In the genomic region with DNA sequence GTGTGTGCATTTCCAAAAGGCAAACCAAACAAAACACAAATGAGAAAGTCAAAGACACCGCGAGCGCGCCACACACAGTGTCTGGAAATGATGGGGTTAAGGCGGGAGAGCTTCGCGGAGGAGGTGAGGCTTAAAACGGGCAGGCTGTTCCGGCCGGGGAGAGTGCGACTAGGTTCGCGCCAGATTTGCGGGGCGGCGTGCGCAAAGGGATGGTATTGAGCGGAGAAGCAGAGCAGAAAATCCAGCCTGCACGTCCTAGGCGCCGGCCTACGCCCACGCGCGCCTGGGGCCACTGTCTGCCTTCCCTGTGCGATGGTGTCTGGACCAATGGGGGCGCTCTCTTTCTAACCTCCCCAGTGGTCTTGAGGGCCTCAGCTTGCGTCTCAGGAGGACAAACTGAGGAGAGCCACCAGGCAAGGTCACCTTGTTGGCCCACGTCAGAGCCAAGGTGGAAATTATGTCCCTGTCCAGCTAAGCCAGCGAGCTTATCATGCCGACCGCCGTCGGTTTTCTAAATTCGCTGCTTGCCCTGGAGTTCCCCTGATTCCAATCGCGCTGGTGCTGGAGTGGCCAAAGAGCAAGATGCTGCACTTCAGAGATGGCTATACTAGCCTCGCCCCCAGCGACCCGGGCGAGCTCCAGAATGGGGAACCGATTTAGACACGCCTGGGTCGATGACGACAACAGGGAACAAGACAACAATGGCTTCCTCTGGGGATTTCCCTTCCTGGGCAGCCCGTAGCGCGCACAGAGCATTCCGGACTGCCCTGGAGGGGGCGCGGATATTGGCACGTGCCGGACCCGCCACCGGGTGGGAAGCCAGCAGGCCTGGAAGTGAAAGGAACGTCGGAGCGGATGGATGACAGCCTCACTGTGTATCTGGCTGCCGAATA, we compare ENCODE assay signal across 8 mouse cellular contexts. TPM values are rescaled to one million over a fixed set of nuclear protein-coding genes. Genes with fewer than 3 reads are reported as not detected.
DNase-seq lines count a peak whose midpoint lies in the region; ATAC-seq lines count a peak whose summit lies in the region.

No protein-coding gene starts in this region.

- peaks cover 100% of the 10 kb centered on the region for H3K27me3 ChIP-seq in embryonic facial prominence, embryonic 10.5 days (replicated peaks; ENCODE audit: low read depth, poor library complexity, severe bottlenecking)
- H3K27me3 ChIP-seq in heart, embryonic 14.5 days (ENCODE audit: control insufficient read depth, insufficient read depth, low read length) = peaks cover 82% of the 10 kb centered on the region
- peaks cover 96% of the 10 kb centered on the region for H3K27me3 ChIP-seq in kidney, embryonic 15.5 days
- H3K27me3 ChIP-seq in lung, embryonic 15.5 days = peaks cover 89% of the 10 kb centered on the region
- H3K27me3 ChIP-seq in neural tube, embryonic 13.5 days = peaks cover 91% of the 10 kb centered on the region

- no peaks in the 10 kb centered on the region for H3K36me3 ChIP-seq in embryonic facial prominence, embryonic 10.5 days (replicated peaks)
- no peaks in the 10 kb centered on the region for H3K36me3 ChIP-seq in heart, embryonic 14.5 days (ENCODE audit: control insufficient read depth, insufficient read depth, low read length)
- no peaks in the 10 kb centered on the region for H3K36me3 ChIP-seq in kidney, embryonic 15.5 days
- no peaks in the 10 kb centered on the region for H3K36me3 ChIP-seq in lung, embryonic 15.5 days
- no peaks in the 10 kb centered on the region for H3K36me3 ChIP-seq in neural tube, embryonic 13.5 days

- WGBS in embryonic facial prominence, embryonic 10.5 days = under 1% methylated on average over 59 of the region's 59 CpGs
- under 1% methylated on average over 59 of the region's 59 CpGs for WGBS in heart, embryonic 14.5 days
- under 1% methylated on average over 59 of the region's 59 CpGs for WGBS in kidney, embryonic 15.5 days
- WGBS in lung, embryonic 15.5 days = under 1% methylated on average over 59 of the region's 59 CpGs
- WGBS in neural tube, embryonic 13.5 days = under 1% methylated on average over 59 of the region's 59 CpGs

- peak overlapping the region; percentile 39; the same call in 1 of the 2 replicates for H3K9ac ChIP-seq in heart, embryonic 14.5 days (ENCODE audit: low read length)
- no peak overlapping the region for H3K9ac ChIP-seq in kidney, embryonic 15.5 days
- no peak overlapping the region for H3K9ac ChIP-seq in lung, embryonic 15.5 days
- peak overlapping the region; percentile 26; the same call in 1 of the 2 replicates for H3K9ac ChIP-seq in neural tube, embryonic 13.5 days

- no peaks in the 10 kb centered on the region for H3K9me3 ChIP-seq in embryonic facial prominence, embryonic 10.5 days
- no peaks in the 10 kb centered on the region for H3K9me3 ChIP-seq in heart, embryonic 14.5 days (ENCODE audit: control insufficient read depth, low read length)
- H3K9me3 ChIP-seq in kidney, embryonic 15.5 days (replicated peaks) = no peaks in the 10 kb centered on the region
- H3K9me3 ChIP-seq in lung, embryonic 15.5 days = no peaks in the 10 kb centered on the region
- H3K9me3 ChIP-seq in neural tube, embryonic 13.5 days = no peaks in the 10 kb centered on the region

- DNase-seq in layer of hippocampus, adult 9-11 months = peak; percentile 48
- no peak for DNase-seq in layer of hippocampus, adult 9-10 months (ENCODE audit: low spot score)
- peak; percentile 56 for DNase-seq in embryonic facial prominence, embryonic 10.5 days (ENCODE audit: low spot score)
- DNase-seq in thymus, postnatal 25 days = peak; percentile 45

- H3K27ac ChIP-seq in embryonic facial prominence, embryonic 10.5 days (replicated peaks) = no peak overlapping the region
- no peak overlapping the region; a peak in 1 of 4 replicates for H3K27ac ChIP-seq in heart, embryonic 14.5 days (replicated peaks in 1 of 2; ENCODE audit: control insufficient read depth in 1 of 2, insufficient read depth in 1 of 2, low read depth in 2 of 2, low read length in 2 of 2)
- H3K27ac ChIP-seq in kidney, embryonic 15.5 days = no peak overlapping the region
- H3K27ac ChIP-seq in lung, embryonic 15.5 days = no peak overlapping the region
- H3K27ac ChIP-seq in neural tube, embryonic 13.5 days (replicated peaks) = no peak overlapping the region

- peak overlapping the region; percentile 50 for H3K4me3 ChIP-seq in embryonic facial prominence, embryonic 10.5 days
- peak overlapping the region; percentile 32 to 39 for H3K4me3 ChIP-seq in heart, embryonic 14.5 days (ENCODE audit: control insufficient read depth in 1 of 2, insufficient read depth in 1 of 2, low read depth in 1 of 2, low read length in 2 of 2)
- H3K4me3 ChIP-seq in kidney, embryonic 15.5 days (replicated peaks) = peak overlapping the region; percentile 44
- peak overlapping the region; percentile 39 for H3K4me3 ChIP-seq in lung, embryonic 15.5 days
- peak overlapping the region; percentile 61 for H3K4me3 ChIP-seq in neural tube, embryonic 13.5 days

- peak overlapping the region; percentile 75 for H3K4me2 ChIP-seq in heart, embryonic 14.5 days (ENCODE audit: low read length)
- peak overlapping the region; percentile 76 for H3K4me2 ChIP-seq in kidney, embryonic 15.5 days
- peak overlapping the region; percentile 79 for H3K4me2 ChIP-seq in lung, embryonic 15.5 days
- peak overlapping the region; percentile 58 for H3K4me2 ChIP-seq in neural tube, embryonic 13.5 days

- peak; percentile 69; the same call in 1 of the 2 replicates for ATAC-seq in heart, embryonic 14.5 days (ENCODE audit: insufficient number of reproducible peaks, insufficient read depth, low FRiP score, low read depth)
- ATAC-seq in kidney, embryonic 15.5 days (replicated peaks; ENCODE audit: low FRiP score) = no peak
- peak; percentile 66 for ATAC-seq in lung, embryonic 15.5 days (ENCODE audit: borderline replicate concordance, extremely low read depth, low FRiP score, low TSS enrichment)
- no peak for ATAC-seq in neural tube, embryonic 13.5 days (ENCODE audit: low read depth)

- peaks cover 33% of the 10 kb centered on the region for H3K4me1 ChIP-seq in embryonic facial prominence, embryonic 10.5 days
- peaks cover 16 to 31% of the 10 kb centered on the region in 2 experiments for H3K4me1 ChIP-seq in heart, embryonic 14.5 days (ENCODE audit: control insufficient read depth in 2 of 2, insufficient read depth in 2 of 2, low read length in 2 of 2)
- peaks cover 36% of the 10 kb centered on the region for H3K4me1 ChIP-seq in kidney, embryonic 15.5 days
- H3K4me1 ChIP-seq in lung, embryonic 15.5 days = peaks cover 29% of the 10 kb centered on the region
- H3K4me1 ChIP-seq in neural tube, embryonic 13.5 days (replicated peaks) = peaks cover 57% of the 10 kb centered on the region

RNA-seq across cellular contexts. Expression of gene Dnajc5g, which starts 11.0 kb away (rescaled TPM):
- not detected in 2 replicates for polyA plus RNA-seq in embryonic facial prominence, embryonic 10.5 days (2016; fragmentation: Nextera tagmentation; extraction: Ambion mirVana)
- not detected in 2 replicates for polyA plus RNA-seq in heart, embryonic 14.5 days (2014; fragmentation: Nextera tagmentation; extraction: Ambion mirVana)
- not detected in 2 replicates for polyA plus RNA-seq in kidney, embryonic 15.5 days (2015; fragmentation: Nextera tagmentation; extraction: Ambion mirVana)
- polyA plus RNA-seq in lung, embryonic 15.5 days (2015; fragmentation: Nextera tagmentation; extraction: Ambion mirVana) = not detected in 2 replicates
- polyA plus RNA-seq in neural tube, embryonic 13.5 days (2015; fragmentation: Nextera tagmentation; extraction: Ambion mirVana) = not detected in 2 replicates

RNA-seq across cellular contexts. Expression of gene Slc30a3, which starts 13.0 kb away (rescaled TPM):
- 0.59 and 0.85 TPM in 2 replicates for polyA plus RNA-seq in embryonic facial prominence, embryonic 10.5 days (2016; fragmentation: Nextera tagmentation; extraction: Ambion mirVana)
- polyA plus RNA-seq in heart, embryonic 14.5 days (2014; fragmentation: Nextera tagmentation; extraction: Ambion mirVana) = 0.26 and 0.43 TPM in 2 replicates
- polyA plus RNA-seq in kidney, embryonic 15.5 days (2015; fragmentation: Nextera tagmentation; extraction: Ambion mirVana) = 2.8 and 3.1 TPM in 2 replicates
- 0.25 and 0.29 TPM in 2 replicates for polyA plus RNA-seq in lung, embryonic 15.5 days (2015; fragmentation: Nextera tagmentation; extraction: Ambion mirVana)
- 26.2 and 28.9 TPM in 2 replicates for polyA plus RNA-seq in neural tube, embryonic 13.5 days (2015; fragmentation: Nextera tagmentation; extraction: Ambion mirVana)

RNA-seq across cellular contexts. Expression of gene Trim54, which starts 21.5 kb away (rescaled TPM):
- not detected in 2 replicates for polyA plus RNA-seq in embryonic facial prominence, embryonic 10.5 days (2016; fragmentation: Nextera tagmentation; extraction: Ambion mirVana)
- polyA plus RNA-seq in heart, embryonic 14.5 days (2014; fragmentation: Nextera tagmentation; extraction: Ambion mirVana) = 7.0 and 9.3 TPM in 2 replicates
- 1.2 and 1.6 TPM in 2 replicates for polyA plus RNA-seq in kidney, embryonic 15.5 days (2015; fragmentation: Nextera tagmentation; extraction: Ambion mirVana)
- polyA plus RNA-seq in lung, embryonic 15.5 days (2015; fragmentation: Nextera tagmentation; extraction: Ambion mirVana) = 0.36 and 0.70 TPM in 2 replicates
- polyA plus RNA-seq in neural tube, embryonic 13.5 days (2015; fragmentation: Nextera tagmentation; extraction: Ambion mirVana) = 0.40 and 0.62 TPM in 2 replicates

RNA-seq across cellular contexts. Expression of gene Cad, which starts 40.5 kb away (rescaled TPM):
- 64.6 and 71.3 TPM in 2 replicates for polyA plus RNA-seq in embryonic facial prominence, embryonic 10.5 days (2016; fragmentation: Nextera tagmentation; extraction: Ambion mirVana)
- 13.3 and 14.3 TPM in 2 replicates for polyA plus RNA-seq in heart, embryonic 14.5 days (2014; fragmentation: Nextera tagmentation; extraction: Ambion mirVana)
- 32.5 and 36.2 TPM in 2 replicates for polyA plus RNA-seq in kidney, embryonic 15.5 days (2015; fragmentation: Nextera tagmentation; extraction: Ambion mirVana)
- 27.5 and 29.6 TPM in 2 replicates for polyA plus RNA-seq in lung, embryonic 15.5 days (2015; fragmentation: Nextera tagmentation; extraction: Ambion mirVana)
- 13.4 and 14.7 TPM in 2 replicates for polyA plus RNA-seq in neural tube, embryonic 13.5 days (2015; fragmentation: Nextera tagmentation; extraction: Ambion mirVana)

RNA-seq across cellular contexts. Expression of gene Ucn, which starts 43.6 kb away (rescaled TPM):
- not detected in 2 replicates for polyA plus RNA-seq in embryonic facial prominence, embryonic 10.5 days (2016; fragmentation: Nextera tagmentation; extraction: Ambion mirVana)
- not detected in 2 replicates for polyA plus RNA-seq in heart, embryonic 14.5 days (2014; fragmentation: Nextera tagmentation; extraction: Ambion mirVana)
- not detected in 2 replicates for polyA plus RNA-seq in kidney, embryonic 15.5 days (2015; fragmentation: Nextera tagmentation; extraction: Ambion mirVana)
- polyA plus RNA-seq in lung, embryonic 15.5 days (2015; fragmentation: Nextera tagmentation; extraction: Ambion mirVana) = not detected in 2 replicates
- not detected in 2 replicates for polyA plus RNA-seq in neural tube, embryonic 13.5 days (2015; fragmentation: Nextera tagmentation; extraction: Ambion mirVana)

Comparison
In these comparisons a context has a peak if more than half of its experiments do, and no peak if none do; other contexts are left out.
1. ATAC-seq: peak in heart, embryonic 14.5 days (single experiment) and lung, embryonic 15.5 days (single experiment); none in kidney, embryonic 15.5 days (single experiment) and neural tube, embryonic 13.5 days (single experiment).
2. H3K9ac ChIP-seq: peak in heart, embryonic 14.5 days (single experiment) and neural tube, embryonic 13.5 days (single experiment); none in kidney, embryonic 15.5 days (single experiment) and lung, embryonic 15.5 days (single experiment).
3. Peak in every context shown above with its lines, with median percentiles within 50 percentile points of each other: H3K4me3 ChIP-seq and H3K4me2 ChIP-seq.